Mouse (Mus musculus) midbrain, embryonic 13.5 days (tissue): ENCODE measurements around the gene Gm28551. TPM values are rescaled to one million over a fixed set of nuclear protein-coding genes. Genes with fewer than 3 reads are reported as not detected.
A peak's percentile ranks its signal among the peaks of the same experiment; 100 is the strongest.

ENCODE experiments used
- ATAC-seq: fragments of 200-750 bp; cut with Nextera tagmentation; 2 replicates; pipeline ENCODE4 v1.8.0; 2017; ENCODE audit warnings: mild to moderate bottlenecking, moderate TSS enrichment, moderate library complexity
- H3K27ac ChIP-seq: fragments of 300-500 bp; sonication (generic); 2 replicates; pipeline ENCODE4 v1.5.1; 2015; ENCODE audit warnings: inconsistent platforms, mild to moderate bottlenecking, moderate library complexity
- H3K27me3 ChIP-seq: fragments of 300-500 bp; sonication (generic); 2 replicates; pipeline ENCODE4 v1.6.1; 2015; ENCODE audit warnings: mild to moderate bottlenecking, inconsistent platforms
- H3K36me3 ChIP-seq: fragments of 300-500 bp; sonication (generic); 2 replicates; pipeline ENCODE4 v1.6.1; 2015; ENCODE audit warnings: mild to moderate bottlenecking, inconsistent platforms
- H3K4me1 ChIP-seq: fragments of 300-500 bp; sonication (generic); replicated peaks from 2 replicates; pipeline ENCODE4 v1.6.1; 2015; ENCODE audit warnings: inconsistent platforms
- H3K4me2 ChIP-seq: fragments of 300-500 bp; sonication (generic); replicated peaks from 2 replicates; pipeline ENCODE4 v1.6.1; 2015; ENCODE audit warnings: moderate library complexity, mild to moderate bottlenecking, inconsistent platforms
- H3K4me3 ChIP-seq: fragments of 300-500 bp; sonication (generic); replicated peaks from 2 replicates; pipeline ENCODE4 v1.5.1; 2015; ENCODE audit warnings: mild to moderate bottlenecking, inconsistent platforms
- H3K9ac ChIP-seq: fragments of 300-500 bp; sonication (generic); replicated peaks from 2 replicates; pipeline ENCODE4 v1.6.1; 2015; ENCODE audit warnings: mild to moderate bottlenecking, inconsistent platforms
- H3K9me3 ChIP-seq: fragments of 300-500 bp; sonication (generic); 2 replicates; pipeline ENCODE4 v1.6.1; 2016; ENCODE audit warnings: mild to moderate bottlenecking, inconsistent platforms
- WGBS: fragments of 180-500 bp; shearing (Covaris S2); methylation state at CpG from one replicate; pipeline ENCODE4 v1.1.7; 2015; 5-methylcytosine and 5-hydroxymethylcytosine counted together
- polyA plus RNA-seq: library from polyadenylated mRNA; unstranded; fragments of >200 nt; fragmentation: Nextera tagmentation; extraction: Ambion mirVana; gene quantifications from 2 replicates; pipeline ENCODE4 v1.2.1, GENCODE M21; 2015

Gm28551 gene
- polyA plus RNA-seq, 1 experiment from 2014 or later: 1.9 TPM

GRCm38 (mm10) chr1:53324827-53325494 is 27.5 kb downstream of the Gm28551 start:
- 97% methylated on average over 5 of the region's 5 CpGs for WGBS
- H3K36me3 ChIP-seq: peaks cover 15% of the 10 kb centered on the region
- no peak overlapping the region for H3K4me3 ChIP-seq
- no peaks in the 10 kb centered on the region for H3K27me3 ChIP-seq
- no peak for ATAC-seq
- no peaks in the 10 kb centered on the region for H3K9me3 ChIP-seq
- H3K4me1 ChIP-seq: no peaks in the 10 kb centered on the region
- H3K9ac ChIP-seq: no peak overlapping the region
- no peak overlapping the region for H3K27ac ChIP-seq
- no peak overlapping the region for H3K4me2 ChIP-seq

- WGBS: 100% methylated on average over 1 of the region's 1 CpGs
- Histone ChIP-seq H3K27me3 (no peaks in the 10 kb centered on the region), H3K27ac (no peak overlapping the region), H3K4me1 (no peaks in the 10 kb centered on the region), H3K4me3 (no peak overlapping the region), H3K9me3 (no peaks in the 10 kb centered on the region), H3K36me3 (peaks cover 16% of the 10 kb centered on the region), H3K4me2 (no peak overlapping the region), H3K9ac (no peak overlapping the region)
- no peak for ATAC-seq
These were observed 28.2 kb downstream of the Gm28551 start for GRCm38 (mm10) chr1:53324277-53324676.

GRCm38 (mm10) chr1:53323254-53323653 is 29.2 kb downstream of the Gm28551 start:
- ATAC-seq: no peak
- Histone ChIP-seq H3K9me3 (no peaks in the 10 kb centered on the region), H3K4me2 (no peak overlapping the region), H3K27me3 (no peaks in the 10 kb centered on the region), H3K4me3 (no peak overlapping the region), H3K9ac (no peak overlapping the region), H3K4me1 (no peaks in the 10 kb centered on the region), H3K27ac (no peak overlapping the region), H3K36me3 (peaks cover 20% of the 10 kb centered on the region)
- WGBS: 94% methylated on average over 5 of the region's 5 CpGs

- no peak overlapping the region for H3K27ac ChIP-seq
- 97% methylated on average over 4 of the region's 4 CpGs for WGBS
- H3K27me3 ChIP-seq: no peaks in the 10 kb centered on the region
- no peaks in the 10 kb centered on the region for H3K4me1 ChIP-seq
- ATAC-seq: no peak
- peaks cover 33% of the 10 kb centered on the region for H3K36me3 ChIP-seq
- no peak overlapping the region for H3K4me2 ChIP-seq
- no peaks in the 10 kb centered on the region for H3K9me3 ChIP-seq
- no peak overlapping the region for H3K9ac ChIP-seq
- H3K4me3 ChIP-seq: no peak overlapping the region
These were observed 30.7 kb downstream of the Gm28551 start for GRCm38 (mm10) chr1:53321662-53322344.

- Histone ChIP-seq H3K27me3 (no peaks in the 10 kb centered on the region), H3K4me1 (peaks cover 10% of the 10 kb centered on the region), H3K4me2 (peak within 1 kb of the TSS; percentile 65), H3K27ac (peak within 1 kb of the TSS; percentile 83), H3K4me3 (peak within 1 kb of the TSS; percentile 71), H3K36me3 (peaks cover 31% of the 10 kb centered on the region), H3K9me3 (no peaks in the 10 kb centered on the region), H3K9ac (peak within 1 kb of the TSS; percentile 81)
- WGBS: 3% methylated on average over 27 of the region's 27 CpGs
- peak; percentile 99 for ATAC-seq
These were observed 39.2 kb downstream of the Gm28551 start, which contains the start of gene Osgepl1 for GRCm38 (mm10) chr1:53312989-53313967. Gene Osgepl1 (plus strand): TSS chr1:53313624.

GRCm38 (mm10) chr1:53300506-53300905 is 52.0 kb downstream of the Gm28551 start:
- Histone ChIP-seq H3K9ac (no peak overlapping the region), H3K4me1 (peaks cover 8% of the 10 kb centered on the region), H3K9me3 (no peaks in the 10 kb centered on the region), H3K36me3 (peaks cover 13% of the 10 kb centered on the region), H3K4me3 (no peak overlapping the region), H3K4me2 (no peak overlapping the region), H3K27ac (no peak overlapping the region), H3K27me3 (no peaks in the 10 kb centered on the region)
- no peak for ATAC-seq
- 93% methylated on average over 4 of the region's 4 CpGs for WGBS

DNA sequence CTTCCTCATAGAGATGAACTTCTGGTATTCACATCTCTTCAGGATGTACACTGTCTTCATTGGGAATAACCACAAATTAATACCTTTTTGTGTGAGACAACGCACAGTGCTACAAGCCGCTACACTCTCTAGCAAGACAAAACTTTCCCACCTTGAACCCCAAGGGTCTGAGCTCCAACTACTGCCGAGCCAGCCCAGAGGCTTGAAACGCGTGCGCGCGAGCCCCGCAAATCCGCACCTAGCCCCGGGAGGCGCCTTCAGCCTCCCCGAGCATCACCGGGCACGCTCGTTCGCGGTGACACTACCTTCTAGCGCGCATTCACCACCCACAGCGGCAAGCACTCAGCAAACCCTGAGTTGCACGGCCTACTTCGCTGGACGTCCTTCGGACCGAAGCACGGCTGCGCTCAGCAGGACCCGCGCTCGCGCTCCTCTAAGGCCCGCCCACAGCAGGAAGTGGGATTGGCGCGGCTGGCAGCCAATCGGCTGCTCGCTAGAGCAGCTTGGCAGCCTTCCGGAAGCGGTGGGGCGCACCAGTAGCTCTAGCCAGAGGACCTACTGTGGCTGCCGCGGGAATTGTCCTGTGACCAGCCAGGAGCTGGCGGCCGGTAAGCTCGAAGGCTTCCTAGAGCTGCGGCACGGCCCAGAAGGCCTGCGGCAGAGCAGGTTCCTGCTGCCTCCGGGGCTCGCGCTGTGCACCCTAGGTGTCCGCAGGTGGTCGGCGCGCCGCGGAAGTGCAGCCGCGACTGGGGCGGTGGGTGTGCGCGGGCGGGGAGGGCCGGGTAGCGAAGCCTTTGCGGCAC is 55.7 kb downstream of the Gm28551 start, which contains the start of the genes Pms1, Ormdl1 and Gm28778:
TSS of gene Pms1 (minus strand) at position 438 of the 803 bp plus-strand sequence.
TSS of gene Ormdl1 (plus strand) at position 515 of the 803 bp plus-strand sequence.
TSS of gene Gm28778 (plus strand) at position 531 of the 803 bp plus-strand sequence.
- H3K4me3 ChIP-seq: peak within 1 kb of the TSS; percentile 86
- H3K36me3 ChIP-seq: peaks cover 9% of the 10 kb centered on the region; the same call in 1 of the 2 replicates
- H3K4me1 ChIP-seq: peaks cover 8% of the 10 kb centered on the region
- WGBS: under 1% methylated on average over 65 of the region's 66 CpGs
- no peaks in the 10 kb centered on the region for H3K27me3 ChIP-seq
- H3K4me2 ChIP-seq: peak within 1 kb of the TSS; percentile 53
- H3K27ac ChIP-seq: peak within 1 kb of the TSS; percentile 89
- peak within 1 kb of the TSS; percentile 80 for H3K9ac ChIP-seq
- H3K9me3 ChIP-seq: no peaks in the 10 kb centered on the region
- peak; percentile 100 for ATAC-seq

GRCm38 (mm10) chr1:53291197-53291596 is 61.3 kb downstream of the Gm28551 start:
- H3K36me3 ChIP-seq: no peaks in the 10 kb centered on the region
- no peaks in the 10 kb centered on the region for H3K4me1 ChIP-seq
- H3K27me3 ChIP-seq: no peaks in the 10 kb centered on the region
- H3K27ac ChIP-seq: no peak overlapping the region
- no peak overlapping the region for H3K9ac ChIP-seq
- H3K4me3 ChIP-seq: no peak overlapping the region
- ATAC-seq: no peak
- no peak overlapping the region for H3K4me2 ChIP-seq
- 84% methylated on average over 3 of the region's 3 CpGs for WGBS
- no peaks in the 10 kb centered on the region for H3K9me3 ChIP-seq

Other genes with a start within 250 kb of the Gm28551 start
- not detected in 2 replicates for gene 1700019A02Rik, start 165.0 kb downstream of the Gm28551 start, polyA plus RNA-seq
- gene Pms1, start 55.6 kb downstream of the Gm28551 start, polyA plus RNA-seq: 10.3 and 11.6 TPM in 2 replicates
- gene Ormdl1, start 55.6 kb downstream of the Gm28551 start, polyA plus RNA-seq: 75.2 and 77.8 TPM in 2 replicates
- gene Gm28778, start 55.6 kb downstream of the Gm28551 start, polyA plus RNA-seq: not detected in 2 replicates
- 21.6 and 24.1 TPM in 2 replicates for gene Osgepl1, start 39.0 kb downstream of the Gm28551 start, polyA plus RNA-seq
- 5.8 and 13.3 TPM in 2 replicates for gene Asdurf, start within 50 bp of the Gm28551 start, polyA plus RNA-seq
- gene Asnsd1, start 85 bp upstream of the Gm28551 start, polyA plus RNA-seq: 67.9 and 71.7 TPM in 2 replicates